Mouse (Mus musculus): Measurements from ENCODE around the gene Mark2.

DNA sequence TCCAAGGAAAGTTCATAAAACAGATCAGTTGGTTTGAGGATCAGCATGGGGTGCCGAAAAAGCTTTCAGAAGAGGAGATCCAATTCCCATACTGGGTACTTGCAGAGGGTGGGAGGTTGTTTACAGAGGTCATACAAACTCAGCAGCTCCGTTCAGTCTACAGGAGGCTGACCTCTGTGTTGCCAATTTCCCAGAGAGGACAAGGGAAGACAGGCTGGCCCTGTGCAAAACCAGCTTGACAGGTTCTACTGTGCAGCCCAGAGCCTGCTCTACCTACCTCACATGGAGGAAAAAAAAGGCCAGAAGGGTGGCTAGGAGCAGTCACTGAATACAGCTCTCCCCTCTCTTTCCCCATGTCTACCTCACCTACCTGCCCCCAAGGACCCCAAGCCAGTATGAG lies 7.6 kb downstream of the Mark2 start:
- TF ChIP-seq POLR2A (IDR thresholded peaks at IDR 0.05; ENCODE audit: borderline replicate concordance, control insufficient read depth, low read depth, low read length) = no peak
- TF ChIP-seq CTCF (IDR thresholded peaks at IDR 0.05; ENCODE audit: control insufficient read depth, insufficient read depth, low read length) = no peak
